Mouse (Mus musculus) forebrain, postnatal 0 days (tissue): ENCODE results near the gene Tmem59. TPM values are rescaled to one million over a fixed set of nuclear protein-coding genes. Genes with fewer than 3 reads are reported as not detected.

Experiments used
- ATAC-seq: fragments of 200-750 bp; cut with Nextera tagmentation; 2 replicates; pipeline ENCODE4 v1.8.0; 2017; ENCODE audit warnings: mild to moderate bottlenecking, moderate library complexity
- DNase-seq: peaks from one replicate; pipeline ENCODE4 v3.0.0-alpha.2; 2015
- H3K27ac ChIP-seq: fragments of 300-500 bp; sonication (generic); 2 replicates; pipeline ENCODE4 v1.5.1; 2014; ENCODE audit warnings: low read depth, mild to moderate bottlenecking, antibody characterized with exemption, low read length, moderate library complexity, mixed read lengths
- H3K27me3 ChIP-seq: fragments of 300-500 bp; sonication (generic); 2 replicates; pipeline ENCODE4 v1.6.1; 2014; ENCODE audit warnings: mild to moderate bottlenecking, low read length, mixed read lengths; ENCODE audit not compliant: insufficient read depth
- H3K36me3 ChIP-seq: fragments of 300-500 bp; sonication (generic); 2 replicates; pipeline ENCODE4 v1.6.1; 2014; ENCODE audit warnings: mild to moderate bottlenecking, moderate library complexity; ENCODE audit not compliant: insufficient read depth
- H3K4me1 ChIP-seq: fragments of 300-500 bp; sonication (generic); 2 replicates; pipeline ENCODE4 v1.6.1; 2014; ENCODE audit warnings: antibody characterized with exemption; ENCODE audit not compliant: insufficient read depth
- H3K4me2 ChIP-seq: fragments of 300-500 bp; sonication (generic); 2 replicates; pipeline ENCODE4 v1.6.1; 2014; ENCODE audit warnings: low read depth, mild to moderate bottlenecking, moderate library complexity
- H3K4me3 ChIP-seq: fragments of 300-500 bp; sonication (generic); 2 replicates; pipeline ENCODE4 v1.5.1; 2014; ENCODE audit warnings: low read depth, low read length, mixed read lengths
- H3K9ac ChIP-seq: fragments of 300-500 bp; sonication (generic); 2 replicates; pipeline ENCODE4 v1.6.1; 2014; ENCODE audit warnings: mild to moderate bottlenecking
- H3K9me3 ChIP-seq: fragments of 300-500 bp; sonication (generic); 2 replicates; pipeline ENCODE4 v1.6.1; 2016; ENCODE audit warnings: low read length
- CTCF ChIP-seq: sonication (generic); IDR thresholded peaks from 2 replicates; pipeline ENCODE4 v1.5.1; 2016; ENCODE audit warnings: antibody characterized with exemption, control low read depth, low read depth
- WGBS: fragments of 180-500 bp; shearing (Covaris S2); extraction: QIAGEN DNeasy Blood & Tissue Kit; methylation state at CpG from one replicate; pipeline ENCODE4 v1.1.7; 2014; 5-methylcytosine and 5-hydroxymethylcytosine counted together
- polyA plus RNA-seq: library from polyadenylated mRNA; unstranded; fragments of >200 nt; fragmentation: Nextera tagmentation; extraction: Ambion mirVana; gene quantifications from 2 replicates; pipeline ENCODE4 v1.2.1, GENCODE M21; 2015
- total RNA-seq: library from RNA; depleted of rRNA; stranded (reverse); fragments of >200 nt; gene quantifications from 2 replicates; pipeline ENCODE4 v1.2.3, GENCODE M21; 2014

Gene Tmem59
- total and polyA plus RNA-seq, 2 experiments from 2014 or later = 134 to 363 TPM

- peaks cover 12% of the 10 kb centered on the region for H3K4me1 ChIP-seq
- peak; percentile 43 for TF ChIP-seq CTCF
- ATAC-seq = peak; percentile 37
- H3K9me3 ChIP-seq = no peaks in the 10 kb centered on the region
- H3K9ac ChIP-seq = peak within 1 kb of the TSS; percentile 68
- H3K27me3 ChIP-seq = no peaks in the 10 kb centered on the region
- H3K27ac ChIP-seq = peak within 1 kb of the TSS; percentile 93
- H3K36me3 ChIP-seq = peaks cover under 1% of the 10 kb centered on the region; the same call in 1 of the 2 replicates
- peak; percentile 59 for DNase-seq
- 2% methylated on average over 47 of the region's 47 CpGs for WGBS
- H3K4me3 ChIP-seq = peak within 1 kb of the TSS; percentile 97
- H3K4me2 ChIP-seq = peak within 1 kb of the TSS; percentile 60
Observed at GRCm38 (mm10) chr4:107178830-107179490, 761 bp downstream of the Tmem59 start, which contains the start of gene Tceanc2. TSS of gene Tceanc2 (minus strand) at chr4:107179116.

- ATAC-seq = no peak
- no peaks in the 10 kb centered on the region for H3K36me3 ChIP-seq
- DNase-seq = no peak
- peak overlapping the region; percentile 60 for H3K4me2 ChIP-seq
- TF ChIP-seq CTCF = no peak
- H3K27ac ChIP-seq = peak overlapping the region; percentile 93
- peak overlapping the region; percentile 68 for H3K9ac ChIP-seq
- H3K4me1 ChIP-seq = peaks cover 12% of the 10 kb centered on the region
- peak overlapping the region; percentile 97 for H3K4me3 ChIP-seq
- WGBS = under 1% methylated on average over 8 of the region's 8 CpGs
- no peaks in the 10 kb centered on the region for H3K27me3 ChIP-seq
- H3K9me3 ChIP-seq = no peaks in the 10 kb centered on the region
Observed at GRCm38 (mm10) chr4:107179561-107179960, 1.4 kb downstream of the Tmem59 start.

GRCm38 (mm10) chr4:107180746-107181145, 2.5 kb downstream of the Tmem59 start:
- Histone ChIP-seq H3K9ac (no peak overlapping the region), H3K4me2 (peak overlapping the region; percentile 60; the same call in 1 of the 2 replicates), H3K4me3 (no peak overlapping the region), H3K27ac (no peak overlapping the region), H3K27me3 (no peaks in the 10 kb centered on the region), H3K4me1 (peaks cover 12% of the 10 kb centered on the region), H3K9me3 (no peaks in the 10 kb centered on the region), H3K36me3 (no peaks in the 10 kb centered on the region; the same call in 1 of the 2 replicates)
- no peak for DNase-seq
- ATAC-seq = no peak
- TF ChIP-seq CTCF = no peak

GRCm38 (mm10) chr4:107181866-107182265, 3.7 kb downstream of the Tmem59 start:
- Histone ChIP-seq H3K4me1 (peaks cover 11% of the 10 kb centered on the region), H3K4me2 (no peak overlapping the region), H3K27me3 (no peaks in the 10 kb centered on the region), H3K4me3 (no peak overlapping the region), H3K36me3 (peaks cover 5% of the 10 kb centered on the region; the same call in 1 of the 2 replicates), H3K9ac (no peak overlapping the region), H3K9me3 (no peaks in the 10 kb centered on the region), H3K27ac (no peak overlapping the region)
- DNase-seq (no peak), ATAC-seq (no peak)
- WGBS = 87% methylated on average over 6 of the region's 6 CpGs
- TF ChIP-seq CTCF = no peak

GRCm38 (mm10) chr4:107182796-107183195, 4.6 kb downstream of the Tmem59 start:
- H3K36me3 ChIP-seq = peaks cover 13% of the 10 kb centered on the region; the same call in 1 of the 2 replicates
- H3K4me2 ChIP-seq = no peak overlapping the region
- no peak overlapping the region for H3K9ac ChIP-seq
- DNase-seq (no peak), ATAC-seq (no peak)
- H3K9me3 ChIP-seq = no peaks in the 10 kb centered on the region
- peaks cover 8% of the 10 kb centered on the region; the same call in 1 of the 2 replicates for H3K4me1 ChIP-seq
- H3K27me3 ChIP-seq = no peaks in the 10 kb centered on the region
- TF ChIP-seq CTCF = no peak
- H3K27ac ChIP-seq = no peak overlapping the region
- no peak overlapping the region for H3K4me3 ChIP-seq
- WGBS = 64% methylated on average over 2 of the region's 2 CpGs

GRCm38 (mm10) chr4:107183203-107183602, 5.0 kb downstream of the Tmem59 start:
- 82% methylated on average over 4 of the region's 4 CpGs for WGBS
- ATAC-seq = no peak

GRCm38 (mm10) chr4:107185703-107186102, 7.5 kb downstream of the Tmem59 start:
- no peak overlapping the region for H3K9ac ChIP-seq
- WGBS = 59% methylated on average over 3 of the region's 3 CpGs
- ATAC-seq (no peak), DNase-seq (no peak)
- no peaks in the 10 kb centered on the region for H3K9me3 ChIP-seq
- H3K4me1 ChIP-seq = peaks cover 3% of the 10 kb centered on the region; the same call in 1 of the 2 replicates
- no peak for TF ChIP-seq CTCF
- no peak overlapping the region for H3K27ac ChIP-seq
- H3K4me3 ChIP-seq = no peak overlapping the region
- no peaks in the 10 kb centered on the region for H3K27me3 ChIP-seq
- peaks cover 38% of the 10 kb centered on the region for H3K36me3 ChIP-seq
- no peak overlapping the region for H3K4me2 ChIP-seq

More at GRCm38 (mm10) chr4:107183203-107183602, 5.0 kb downstream of the Tmem59 start:
- H3K4me2 ChIP-seq = no peak overlapping the region
- H3K4me1 ChIP-seq = peaks cover 8% of the 10 kb centered on the region; the same call in 1 of the 2 replicates
- DNase-seq = no peak
- H3K27ac ChIP-seq = no peak overlapping the region
- no peak overlapping the region for H3K9ac ChIP-seq
- no peaks in the 10 kb centered on the region for H3K9me3 ChIP-seq
- TF ChIP-seq CTCF = no peak
- peaks cover 16% of the 10 kb centered on the region for H3K36me3 ChIP-seq
- H3K27me3 ChIP-seq = no peaks in the 10 kb centered on the region
- no peak overlapping the region for H3K4me3 ChIP-seq
